Mouse (Mus musculus) small intestine, adult 2 months (tissue): ENCODE results near the gene I830077J02Rik. TPM values are rescaled to one million over a fixed set of nuclear protein-coding genes. Genes with fewer than 3 reads are reported as not detected.

Experiments
- H3K27ac ChIP-seq: fragments of 200-500 bp; 2 replicates; pipeline ENCODE4 v1.5.1; 2012; ENCODE audit warnings: low read depth, low read length, control low read depth, inconsistent platforms; ENCODE audit not compliant: insufficient read depth
- H3K27me3 ChIP-seq: fragments of 200-500 bp; 2 replicates; pipeline ENCODE4 v1.6.1; 2012; ENCODE audit warnings: mild to moderate bottlenecking, moderate library complexity, low read length, inconsistent platforms; ENCODE audit not compliant: control insufficient read depth, insufficient read depth
- H3K36me3 ChIP-seq: fragments of 200-500 bp; 2 replicates; pipeline ENCODE4 v1.6.1; 2012; ENCODE audit warnings: mild to moderate bottlenecking, low read length, control low read depth, inconsistent platforms; ENCODE audit not compliant: control insufficient read depth, insufficient read depth
- H3K4me1 ChIP-seq: fragments of 200-500 bp; 2 replicates; pipeline ENCODE4 v1.6.1; 2012; ENCODE audit warnings: low read length, inconsistent platforms, mixed read lengths; ENCODE audit not compliant: control insufficient read depth, insufficient read depth, insufficient read length
- H3K4me3 ChIP-seq: fragments of 200-500 bp; 2 replicates; pipeline ENCODE4 v1.5.1; 2012; ENCODE audit warnings: low read depth, mild to moderate bottlenecking, control low read depth, inconsistent platforms, low read length, moderate library complexity
- CTCF ChIP-seq: fragments of 200-500 bp; IDR thresholded peaks from 2 replicates; pipeline ENCODE4 v1.5.1; 2012; ENCODE audit warnings: low read depth, mild to moderate bottlenecking, control low read depth, inconsistent platforms, low read length, moderate library complexity, mixed read lengths; ENCODE audit not compliant: insufficient replicate concordance, insufficient read length; ENCODE audit errors: extremely low read depth
- POLR2A ChIP-seq: fragments of 200-500 bp; IDR thresholded peaks from 2 replicates; pipeline ENCODE4 v1.6.1; 2012; ENCODE audit warnings: low read depth, mild to moderate bottlenecking, control low read depth, inconsistent platforms, low read length, moderate library complexity
- WGBS: fragments of 180-500 bp; shearing (Covaris S2); methylation state at CpG from one replicate; pipeline ENCODE4 v1.1.7; 2018; 5-methylcytosine and 5-hydroxymethylcytosine counted together
- polyA plus RNA-seq: library from polyadenylated mRNA; depleted of rRNA; stranded (reverse); fragments of >200 nt; gene quantifications from 2 replicates; pipeline ENCODE4 v1.2.3, GENCODE M21; 2012

The I830077J02Rik gene
- polyA plus RNA-seq, 1 experiment = 1.8 TPM

DNA sequence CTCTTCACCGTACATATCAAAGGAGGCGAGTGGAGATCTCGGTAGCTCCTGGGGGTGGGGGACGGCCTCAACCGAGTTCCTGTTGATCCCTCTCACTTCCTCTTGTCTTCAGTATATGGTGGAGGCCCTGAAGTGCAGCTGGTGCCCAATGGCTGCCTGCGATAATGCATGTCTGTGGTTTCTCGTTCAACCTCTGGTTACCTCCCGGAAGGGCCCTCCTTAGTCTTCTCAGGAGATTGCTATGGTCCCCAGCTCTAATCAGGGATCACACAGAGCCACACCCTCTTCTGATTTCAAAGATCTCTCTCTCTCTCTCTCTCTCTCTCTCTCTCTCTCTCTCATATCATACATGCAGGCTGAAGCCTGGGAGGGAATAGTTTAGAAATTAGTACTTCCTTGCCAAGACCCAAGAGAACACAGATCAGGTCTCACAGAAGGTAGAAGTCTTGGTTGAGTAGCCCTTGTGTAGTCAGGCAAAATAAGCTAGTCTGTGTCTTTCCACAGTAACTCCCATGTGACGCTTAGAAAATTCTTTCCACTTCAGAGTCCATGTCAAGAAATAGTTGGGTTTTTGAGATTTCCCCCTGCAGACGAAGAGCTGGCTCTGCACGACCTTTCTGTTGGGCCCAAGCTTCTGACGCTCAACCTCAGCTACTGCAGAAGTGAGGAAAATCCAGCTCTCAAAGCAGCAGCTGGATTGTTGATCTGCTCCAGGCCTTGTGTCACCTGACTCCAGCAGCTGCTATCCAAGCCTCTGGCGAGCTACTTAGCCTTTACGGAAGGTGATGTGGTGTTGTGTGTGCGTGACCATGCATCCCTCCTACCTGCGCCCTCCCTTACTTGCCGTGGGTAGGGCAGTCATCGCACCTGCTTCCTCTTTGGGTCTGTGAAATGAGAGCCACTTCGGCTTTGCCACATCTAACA lies 39.6 kb downstream of the I830077J02Rik start:
- 61% methylated on average over 19 of the region's 19 CpGs for WGBS
- H3K27me3 ChIP-seq = no peaks in the 10 kb centered on the region
- TF ChIP-seq CTCF = no peak
- no peak for TF ChIP-seq POLR2A
- H3K4me1 ChIP-seq = peaks cover 30% of the 10 kb centered on the region
- no peaks in the 10 kb centered on the region for H3K36me3 ChIP-seq
- peak overlapping the region; percentile 93 for H3K27ac ChIP-seq
- peak overlapping the region; percentile 38 for H3K4me3 ChIP-seq

DNA sequence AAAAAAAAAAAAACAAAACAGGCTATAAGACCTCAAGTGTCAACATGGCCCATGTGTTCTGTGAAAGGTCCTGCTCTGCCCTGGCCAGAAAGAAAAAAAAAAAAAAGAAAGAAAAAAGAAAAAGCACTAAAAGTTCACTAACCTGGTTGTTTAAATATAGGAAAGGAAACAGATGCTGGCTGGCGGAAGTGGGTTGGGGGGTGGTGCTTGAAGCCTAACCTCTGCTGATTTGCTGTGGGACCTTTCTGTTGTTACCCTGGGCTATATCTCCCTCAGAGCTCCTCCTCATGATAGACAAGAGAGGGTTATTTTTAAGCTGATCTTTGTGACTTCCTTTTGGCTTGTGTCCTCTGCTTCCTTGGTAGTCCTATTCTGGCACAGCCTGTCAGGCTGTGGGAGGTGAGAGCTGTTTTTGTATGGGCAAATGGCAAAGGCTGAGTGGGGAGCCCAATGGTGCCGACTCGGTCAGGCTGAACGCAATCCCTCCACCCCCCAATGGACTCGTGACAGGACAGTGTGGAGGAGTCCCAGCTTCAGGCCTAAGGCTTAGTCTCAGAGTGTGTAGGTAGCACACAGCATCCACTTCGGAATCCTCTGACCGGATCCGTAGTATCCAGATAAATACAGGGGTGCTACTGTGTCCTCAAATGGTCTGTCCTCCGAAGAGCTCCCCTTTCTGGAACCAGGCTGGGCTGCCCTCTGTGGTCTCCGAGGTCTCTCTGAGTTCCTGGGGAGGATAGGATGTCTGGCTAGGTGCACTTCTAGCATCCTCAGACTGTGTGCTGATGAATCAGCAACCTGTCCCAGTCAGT lies 40.5 kb downstream of the I830077J02Rik start:
- WGBS = 73% methylated on average over 10 of the region's 10 CpGs

DNA sequence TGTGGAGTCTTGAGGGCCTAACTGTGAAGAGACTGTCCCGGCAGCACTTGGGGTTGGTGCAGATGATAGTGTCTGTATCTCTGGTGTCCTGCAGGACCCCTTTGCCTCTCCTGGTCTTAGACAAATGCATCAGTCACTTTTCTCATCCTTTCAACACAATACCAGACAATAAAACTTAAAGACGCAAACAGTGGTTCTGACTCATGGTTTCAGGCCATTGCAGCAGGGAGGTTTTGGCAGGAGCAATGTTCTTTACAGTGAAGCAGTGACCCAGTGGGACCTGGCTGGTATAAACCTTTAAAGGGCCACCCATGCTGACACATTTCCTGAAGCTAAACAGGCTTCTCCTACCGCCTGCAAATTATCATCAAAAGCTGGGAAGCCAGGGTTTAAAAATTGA lies 41.3 kb downstream of the I830077J02Rik start:
- H3K27me3 ChIP-seq = no peaks in the 10 kb centered on the region
- no peak overlapping the region for H3K4me3 ChIP-seq
- no peak for TF ChIP-seq CTCF
- WGBS = 75% methylated on average over 3 of the region's 3 CpGs
- peaks cover 30% of the 10 kb centered on the region for H3K4me1 ChIP-seq
- no peaks in the 10 kb centered on the region for H3K36me3 ChIP-seq
- peak overlapping the region; percentile 64 for H3K27ac ChIP-seq

More for the DNA sequence above, 40.5 kb downstream of the I830077J02Rik start:
- Histone ChIP-seq H3K27me3 (no peaks in the 10 kb centered on the region), H3K4me1 (peaks cover 30% of the 10 kb centered on the region), H3K36me3 (no peaks in the 10 kb centered on the region), H3K4me3 (peak overlapping the region; percentile 38), H3K27ac (peak overlapping the region; percentile 93)
- TF ChIP-seq CTCF (no peak), POLR2A (no peak)

DNA sequence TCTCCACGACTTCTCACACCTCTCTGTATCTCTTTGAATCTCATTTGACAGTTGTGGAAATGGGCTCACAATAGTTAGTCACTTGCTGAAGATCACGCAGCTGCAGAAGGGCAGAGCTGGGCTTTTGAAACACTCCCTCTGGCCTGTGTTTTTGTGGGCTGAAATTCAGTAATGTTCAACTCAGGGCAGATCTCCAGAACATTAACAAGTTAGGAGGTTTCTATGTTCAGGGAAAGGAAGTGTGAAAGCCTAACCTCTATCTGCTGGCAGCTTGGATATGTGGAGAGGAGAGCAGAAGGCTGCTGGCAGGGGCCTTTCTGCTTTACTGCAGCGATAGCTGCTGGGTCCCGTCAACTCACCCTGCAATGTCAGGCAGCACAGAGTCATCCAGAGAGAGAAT lies 42.2 kb downstream of the I830077J02Rik start:
- H3K27me3 ChIP-seq = no peaks in the 10 kb centered on the region
- 71% methylated on average over 4 of the region's 4 CpGs for WGBS
- H3K4me1 ChIP-seq = peaks cover 27% of the 10 kb centered on the region
- no peak overlapping the region for H3K4me3 ChIP-seq
- TF ChIP-seq POLR2A = no peak
- TF ChIP-seq CTCF = no peak
- H3K27ac ChIP-seq = no peak overlapping the region
- H3K36me3 ChIP-seq = no peaks in the 10 kb centered on the region

DNA sequence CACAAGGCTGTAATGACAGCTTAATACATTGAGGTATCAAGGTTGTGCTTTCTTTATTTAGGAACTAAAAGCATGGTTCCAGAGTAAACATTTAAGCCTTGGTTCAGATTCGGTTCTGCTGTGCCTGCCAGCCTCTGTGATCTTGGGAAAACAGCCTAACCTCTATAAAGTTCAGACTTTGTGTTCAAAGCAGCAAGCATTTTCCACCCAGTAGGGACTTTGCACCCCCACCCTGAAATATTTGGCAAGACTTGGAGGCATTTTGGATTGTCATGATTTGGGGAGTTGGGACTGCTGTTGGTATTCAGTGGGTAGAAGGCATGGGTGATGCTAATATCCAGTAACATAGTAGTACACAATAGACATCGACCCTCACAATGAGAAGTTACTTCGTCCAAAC lies 43.5 kb downstream of the I830077J02Rik start:
- H3K4me3 ChIP-seq = no peak overlapping the region
- peaks cover 16% of the 10 kb centered on the region for H3K4me1 ChIP-seq
- 79% methylated on average over 3 of the region's 3 CpGs for WGBS

DNA sequence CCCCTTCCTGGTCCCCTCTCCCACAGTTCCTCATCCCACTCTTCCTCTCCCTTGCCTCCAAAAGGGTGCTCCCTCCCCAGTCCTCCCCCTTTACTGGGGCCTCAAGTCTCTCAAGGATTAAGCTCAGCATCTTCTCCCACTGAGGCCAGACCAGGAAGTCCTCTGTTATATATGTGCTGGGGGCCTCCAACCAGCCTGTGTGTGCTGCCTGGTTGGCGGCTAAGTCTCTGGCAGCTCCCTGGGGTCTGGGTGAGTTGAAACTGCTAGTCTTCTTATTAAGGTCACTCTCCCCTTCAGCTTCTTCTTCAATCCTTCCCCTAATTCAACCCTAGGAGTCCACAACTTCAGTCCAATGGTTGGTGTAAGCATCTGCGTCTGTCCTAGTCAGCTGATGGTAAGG lies 49.4 kb downstream of the I830077J02Rik start:
- whole genome bisulfite sequencing = 97% methylated on average over 2 of the region's 2 CpGs
- H3K27ac ChIP-seq = no peak overlapping the region
- H3K36me3 ChIP-seq = no peaks in the 10 kb centered on the region
- peaks cover 1% of the 10 kb centered on the region; the same call in 1 of the 2 replicates for H3K4me1 ChIP-seq
- no peak overlapping the region for H3K4me3 ChIP-seq
- no peak for TF ChIP-seq CTCF
- no peak for TF ChIP-seq POLR2A
- H3K27me3 ChIP-seq = no peaks in the 10 kb centered on the region

More for the DNA sequence above, 43.5 kb downstream of the I830077J02Rik start:
- TF ChIP-seq CTCF (no peak), POLR2A (no peak)
- H3K36me3 ChIP-seq = no peaks in the 10 kb centered on the region
- H3K27me3 ChIP-seq = no peaks in the 10 kb centered on the region
- no peak overlapping the region for H3K27ac ChIP-seq

DNA sequence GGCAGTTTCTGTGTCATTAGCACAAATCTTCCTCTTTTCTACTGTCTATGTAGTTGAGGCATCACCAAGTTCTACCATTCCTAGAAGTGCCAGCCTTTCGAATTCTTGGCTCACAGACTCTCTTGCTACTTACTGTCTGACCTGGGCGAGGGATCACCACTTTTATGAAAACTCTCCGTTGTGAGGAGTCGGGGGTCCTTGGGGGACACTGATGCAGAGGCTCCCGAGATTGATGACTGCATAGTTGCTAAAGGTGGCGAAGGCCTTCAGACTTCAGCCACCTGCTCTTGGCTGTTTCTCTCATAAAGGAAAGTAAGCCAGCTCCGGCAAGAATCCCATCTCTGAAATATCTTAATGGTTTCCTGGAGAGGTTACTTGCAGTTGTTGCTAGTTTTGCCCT lies 50.4 kb downstream of the I830077J02Rik start:
- Histone ChIP-seq H3K4me1 (peaks cover 5% of the 10 kb centered on the region; the same call in 1 of the 2 replicates), H3K27ac (no peak overlapping the region), H3K4me3 (no peak overlapping the region), H3K27me3 (no peaks in the 10 kb centered on the region), H3K36me3 (no peaks in the 10 kb centered on the region)
- TF ChIP-seq CTCF (no peak), POLR2A (no peak)
- 89% methylated on average over 7 of the region's 7 CpGs for WGBS
